Mouse (Mus musculus) neural tube, embryonic 12.5 days (tissue): ENCODE results near the gene Atg4b. TPM values are rescaled to one million over a fixed set of nuclear protein-coding genes. Genes with fewer than 3 reads are reported as not detected.
A peak's percentile ranks its signal among the peaks of the same experiment; 100 is the strongest.

Experiments
- ATAC-seq: fragments of 200-750 bp; cut with Nextera tagmentation; 2 replicates; pipeline ENCODE4 v1.8.0; 2017; ENCODE audit warnings: low read depth, mild to moderate bottlenecking, moderate TSS enrichment, moderate library complexity; ENCODE audit not compliant: low FRiP score
- H3K27ac ChIP-seq: fragments of 300-500 bp; sonication (generic); 2 replicates; pipeline ENCODE4 v1.5.1; 2016
- H3K27me3 ChIP-seq: fragments of 300-500 bp; sonication (generic); replicated peaks from 2 replicates; pipeline ENCODE4 v1.6.1; 2016; ENCODE audit warnings: mild to moderate bottlenecking
- H3K36me3 ChIP-seq: fragments of 300-500 bp; sonication (generic); 2 replicates; pipeline ENCODE4 v1.6.1; 2016; ENCODE audit warnings: mild to moderate bottlenecking
- H3K4me1 ChIP-seq: fragments of 300-500 bp; sonication (generic); 2 replicates; pipeline ENCODE4 v1.6.1; 2016
- H3K4me2 ChIP-seq: fragments of 300-500 bp; sonication (generic); replicated peaks from 2 replicates; pipeline ENCODE4 v1.6.1; 2016; ENCODE audit warnings: mild to moderate bottlenecking
- H3K4me3 ChIP-seq: fragments of 300-500 bp; sonication (generic); 2 replicates; pipeline ENCODE4 v1.5.1; 2016
- H3K9ac ChIP-seq: fragments of 300-500 bp; sonication (generic); 2 replicates; pipeline ENCODE4 v1.6.1; 2016; ENCODE audit warnings: mild to moderate bottlenecking
- H3K9me3 ChIP-seq: fragments of 300-500 bp; sonication (generic); 2 replicates; pipeline ENCODE4 v1.6.1; 2016; ENCODE audit warnings: mild to moderate bottlenecking
- WGBS: fragments of 180-500 bp; shearing (Covaris S2); methylation state at CpG from one replicate; pipeline ENCODE4 v1.1.7; 2016; 5-methylcytosine and 5-hydroxymethylcytosine counted together
- polyA plus RNA-seq: library from polyadenylated mRNA; unstranded; fragments of >200 nt; fragmentation: Nextera tagmentation; extraction: Ambion mirVana; gene quantifications from 2 replicates; pipeline ENCODE4 v1.2.1, GENCODE M21; 2016

The Atg4b gene
- polyA plus RNA-seq, 1 experiment from 2014 or later = 116 TPM

- Histone ChIP-seq H3K27ac (no peak overlapping the region), H3K4me1 (peaks cover 7% of the 10 kb centered on the region; the same call in 1 of the 2 replicates), H3K27me3 (no peaks in the 10 kb centered on the region), H3K36me3 (no peaks in the 10 kb centered on the region), H3K9ac (no peak overlapping the region), H3K9me3 (no peaks in the 10 kb centered on the region), H3K4me3 (no peak overlapping the region), H3K4me2 (no peak overlapping the region)
- WGBS = 96% methylated on average over 3 of the region's 3 CpGs
- ATAC-seq = no peak
These were observed 15.4 kb upstream of the Atg4b start for GRCm38 (mm10) chr1:93735859-93736258.

- H3K27ac ChIP-seq = no peak overlapping the region
- ATAC-seq = no peak
- no peak overlapping the region for H3K4me3 ChIP-seq
- H3K9ac ChIP-seq = no peak overlapping the region
- H3K4me2 ChIP-seq = no peak overlapping the region
- no peaks in the 10 kb centered on the region for H3K36me3 ChIP-seq
- H3K27me3 ChIP-seq = no peaks in the 10 kb centered on the region
- 97% methylated on average over 5 of the region's 5 CpGs for WGBS
- H3K4me1 ChIP-seq = no peaks in the 10 kb centered on the region
- H3K9me3 ChIP-seq = no peaks in the 10 kb centered on the region
These were observed 13.6 kb upstream of the Atg4b start for GRCm38 (mm10) chr1:93737711-93738110.

- no peak for ATAC-seq
- Histone ChIP-seq H3K36me3 (no peaks in the 10 kb centered on the region; the same call in 1 of the 2 replicates), H3K9me3 (no peaks in the 10 kb centered on the region), H3K4me2 (no peak overlapping the region), H3K4me3 (no peak overlapping the region), H3K27ac (no peak overlapping the region), H3K9ac (no peak overlapping the region), H3K4me1 (no peaks in the 10 kb centered on the region), H3K27me3 (no peaks in the 10 kb centered on the region)
- 89% methylated on average over 2 of the region's 2 CpGs for WGBS
These were observed 10.6 kb upstream of the Atg4b start for GRCm38 (mm10) chr1:93740671-93741070.

- no peaks in the 10 kb centered on the region for H3K4me1 ChIP-seq
- no peak for ATAC-seq
- no peaks in the 10 kb centered on the region for H3K27me3 ChIP-seq
- WGBS = 93% methylated on average over 4 of the region's 4 CpGs
- H3K4me3 ChIP-seq = no peak overlapping the region
- H3K27ac ChIP-seq = no peak overlapping the region
- peaks cover 5% of the 10 kb centered on the region; the same call in 1 of the 2 replicates for H3K36me3 ChIP-seq
- H3K4me2 ChIP-seq = no peak overlapping the region
- H3K9ac ChIP-seq = no peak overlapping the region
- H3K9me3 ChIP-seq = no peaks in the 10 kb centered on the region
These were observed 9.3 kb upstream of the Atg4b start for GRCm38 (mm10) chr1:93741987-93742386.

GRCm38 (mm10) chr1:93742910-93743309 is 8.4 kb upstream of the Atg4b start:
- no peak for ATAC-seq
- Histone ChIP-seq H3K9ac (no peak overlapping the region), H3K27ac (no peak overlapping the region), H3K9me3 (no peaks in the 10 kb centered on the region), H3K4me2 (no peak overlapping the region), H3K4me1 (no peaks in the 10 kb centered on the region), H3K4me3 (no peak overlapping the region), H3K36me3 (peaks cover 5% of the 10 kb centered on the region; the same call in 1 of the 2 replicates), H3K27me3 (no peaks in the 10 kb centered on the region)

GRCm38 (mm10) chr1:93746179-93746578 is 5.1 kb upstream of the Atg4b start:
- Histone ChIP-seq H3K9ac (no peak overlapping the region), H3K27me3 (no peaks in the 10 kb centered on the region), H3K4me1 (no peaks in the 10 kb centered on the region), H3K36me3 (peaks cover 29% of the 10 kb centered on the region), H3K4me3 (no peak overlapping the region), H3K9me3 (no peaks in the 10 kb centered on the region), H3K27ac (no peak overlapping the region), H3K4me2 (no peak overlapping the region)
- ATAC-seq = no peak
- WGBS = 90% methylated on average over 5 of the region's 5 CpGs

GRCm38 (mm10) chr1:93748539-93748938 is 2.8 kb upstream of the Atg4b start:
- Histone ChIP-seq H3K4me3 (no peak overlapping the region), H3K27ac (no peak overlapping the region), H3K36me3 (peaks cover 29% of the 10 kb centered on the region), H3K4me1 (peaks cover 5% of the 10 kb centered on the region; the same call in 1 of the 2 replicates), H3K27me3 (no peaks in the 10 kb centered on the region), H3K9ac (no peak overlapping the region), H3K4me2 (no peak overlapping the region), H3K9me3 (no peaks in the 10 kb centered on the region)
- no peak for ATAC-seq
- WGBS = 94% methylated on average over 1 of the region's 1 CpGs

- peaks cover 18% of the 10 kb centered on the region for H3K4me1 ChIP-seq
- peak overlapping the region; percentile 89 for H3K9ac ChIP-seq
- peak overlapping the region; percentile 95 for H3K4me3 ChIP-seq
- peak; percentile 51 for ATAC-seq
- peaks cover 17% of the 10 kb centered on the region for H3K36me3 ChIP-seq
- H3K9me3 ChIP-seq = no peaks in the 10 kb centered on the region
- peak overlapping the region; percentile 82 for H3K27ac ChIP-seq
- H3K4me2 ChIP-seq = peak overlapping the region; percentile 91
- WGBS = under 1% methylated on average over 59 of the region's 59 CpGs
- no peaks in the 10 kb centered on the region for H3K27me3 ChIP-seq
These were observed 2.7 kb downstream of the Atg4b start for GRCm38 (mm10) chr1:93753911-93754572.

GRCm38 (mm10) chr1:93754573-93755290 is 3.4 kb downstream of the Atg4b start, which contains the start of gene Thap4:
Thap4 (minus strand) TSS chr1:93754864.
- Histone ChIP-seq H3K9ac (peak within 1 kb of the TSS; percentile 89), H3K27me3 (no peaks in the 10 kb centered on the region), H3K27ac (peak within 1 kb of the TSS; percentile 82), H3K4me2 (peak within 1 kb of the TSS; percentile 91), H3K4me1 (peaks cover 18% of the 10 kb centered on the region), H3K36me3 (peaks cover 10% of the 10 kb centered on the region), H3K9me3 (no peaks in the 10 kb centered on the region), H3K4me3 (peak within 1 kb of the TSS; percentile 95)
- WGBS = under 1% methylated on average over 108 of the region's 121 CpGs
- ATAC-seq = peak; percentile 91

- peaks cover 18% of the 10 kb centered on the region for H3K4me1 ChIP-seq
- H3K9ac ChIP-seq = peak overlapping the region; percentile 89
- H3K4me2 ChIP-seq = peak overlapping the region; percentile 91
- under 1% methylated on average over 13 of the region's 13 CpGs for WGBS
- H3K9me3 ChIP-seq = no peaks in the 10 kb centered on the region
- peaks cover 4% of the 10 kb centered on the region for H3K36me3 ChIP-seq
- H3K4me3 ChIP-seq = peak overlapping the region; percentile 95
- H3K27me3 ChIP-seq = no peaks in the 10 kb centered on the region
- no peak for ATAC-seq
- peak overlapping the region; percentile 82; the same call in 1 of the 2 replicates for H3K27ac ChIP-seq
These were observed 4.0 kb downstream of the Atg4b start for GRCm38 (mm10) chr1:93755291-93755610.

GRCm38 (mm10) chr1:93755618-93756017 is 4.3 kb downstream of the Atg4b start:
- peak overlapping the region; percentile 95 for H3K4me3 ChIP-seq
- no peak for ATAC-seq
- no peaks in the 10 kb centered on the region for H3K27me3 ChIP-seq
- peaks cover under 1% of the 10 kb centered on the region; the same call in 1 of the 2 replicates for H3K36me3 ChIP-seq
- H3K4me1 ChIP-seq = peaks cover 18% of the 10 kb centered on the region
- no peaks in the 10 kb centered on the region for H3K9me3 ChIP-seq
- H3K9ac ChIP-seq = peak overlapping the region; percentile 89
- H3K27ac ChIP-seq = no peak overlapping the region
- H3K4me2 ChIP-seq = peak overlapping the region; percentile 91
- 33% methylated on average over 7 of the region's 7 CpGs for WGBS

- Histone ChIP-seq H3K27me3 (no peaks in the 10 kb centered on the region), H3K9ac (no peak overlapping the region), H3K4me1 (peaks cover 18% of the 10 kb centered on the region), H3K9me3 (no peaks in the 10 kb centered on the region), H3K27ac (no peak overlapping the region), H3K4me2 (peak overlapping the region; percentile 91; the same call in 1 of the 2 replicates), H3K4me3 (no peak overlapping the region), H3K36me3 (no peaks in the 10 kb centered on the region)
- ATAC-seq = no peak
These were observed 4.9 kb downstream of the Atg4b start for GRCm38 (mm10) chr1:93756154-93756553.
